Mouse (Mus musculus): ENCODE measurements around the gene Fbxw9. TPM values are rescaled to one million over a fixed set of nuclear protein-coding genes. Genes with fewer than 3 reads are reported as not detected.
A peak's percentile ranks its signal among the peaks of the same experiment; 100 is the strongest.

The Fbxw9 gene
- 25.1 and 26.3 TPM in 2 replicates for polyA plus RNA-seq (2011; ENCODE audit: insufficient read depth, insufficient read length, low read depth, missing spikeins)

- H3K27me3 ChIP-seq (ENCODE audit: control insufficient read depth, insufficient read depth, low read length, poor library complexity, severe bottlenecking) = no peaks in the 10 kb centered on the region
- H3K9me3 ChIP-seq (replicated peaks; ENCODE audit: control insufficient read depth, insufficient read depth, low read length, poor library complexity, severe bottlenecking) = no peaks in the 10 kb centered on the region
- peak within 1 kb of the TSS; percentile 45 for H3K9ac ChIP-seq (ENCODE audit: low read depth, poor library complexity, severe bottlenecking)
- peaks cover 24% of the 10 kb centered on the region for H3K36me3 ChIP-seq (ENCODE audit: control insufficient read depth, insufficient read depth, low read length, poor library complexity, severe bottlenecking)
- H3K4me3 ChIP-seq (ENCODE audit: low read depth, low read length) = peak within 1 kb of the TSS; percentile 84
- H3K4me1 ChIP-seq (ENCODE audit: control insufficient read depth, insufficient read depth, low read length) = peaks cover 3% of the 10 kb centered on the region
- H3K27ac ChIP-seq (ENCODE audit: insufficient read depth, low read length) = peak within 1 kb of the TSS; percentile 76
- no peak for TF ChIP-seq CTCF (IDR thresholded peaks at IDR 0.05; ENCODE audit: low read depth, low read length)
- TF ChIP-seq EP300 (IDR thresholded peaks at IDR 0.05; ENCODE audit: insufficient read depth, low read depth, low read length) = no peak
- TF ChIP-seq POLR2A (IDR thresholded peaks at IDR 0.05; ENCODE audit: insufficient read depth, low read length) = no peak
These were observed at the start of gene Fbxw9 for GRCm38 (mm10) chr8:85059879-85060616. Gene Fbxw9, plus strand, starts transcription at chr8:85060055.

GRCm38 (mm10) chr8:85011242-85011641, 48.6 kb upstream of the Fbxw9 start:
- Histone ChIP-seq H3K36me3 (ENCODE audit: control insufficient read depth, insufficient read depth, low read length, poor library complexity, severe bottlenecking) (no peaks in the 10 kb centered on the region), H3K4me3 (ENCODE audit: low read depth, low read length) (no peak overlapping the region), H3K9ac (ENCODE audit: low read depth, poor library complexity, severe bottlenecking) (no peak overlapping the region), H3K4me1 (ENCODE audit: control insufficient read depth, insufficient read depth, low read length) (peaks cover 2% of the 10 kb centered on the region), H3K27ac (ENCODE audit: insufficient read depth, low read length) (no peak overlapping the region), H3K9me3 (replicated peaks; ENCODE audit: control insufficient read depth, insufficient read depth, low read length, poor library complexity, severe bottlenecking) (no peaks in the 10 kb centered on the region), H3K27me3 (ENCODE audit: control insufficient read depth, insufficient read depth, low read length, poor library complexity, severe bottlenecking) (peaks cover 2% of the 10 kb centered on the region; the same call in 1 of the 2 replicates)
- no peak for TF ChIP-seq POLR2A (IDR thresholded peaks at IDR 0.05; ENCODE audit: insufficient read depth, low read length)
- no peak for TF ChIP-seq EP300 (IDR thresholded peaks at IDR 0.05; ENCODE audit: insufficient read depth, low read depth, low read length)
- TF ChIP-seq CTCF (IDR thresholded peaks at IDR 0.05; ENCODE audit: low read depth, low read length) = no peak

- H3K27me3 ChIP-seq (ENCODE audit: control insufficient read depth, insufficient read depth, low read length, poor library complexity, severe bottlenecking) = peaks cover 2% of the 10 kb centered on the region; the same call in 1 of the 2 replicates
- H3K4me3 ChIP-seq (ENCODE audit: low read depth, low read length) = peak overlapping the region; percentile 57
- no peak overlapping the region for H3K27ac ChIP-seq (ENCODE audit: insufficient read depth, low read length)
- peaks cover 8% of the 10 kb centered on the region for H3K36me3 ChIP-seq (ENCODE audit: control insufficient read depth, insufficient read depth, low read length, poor library complexity, severe bottlenecking)
- peaks cover 2% of the 10 kb centered on the region for H3K4me1 ChIP-seq (ENCODE audit: control insufficient read depth, insufficient read depth, low read length)
- H3K9ac ChIP-seq (ENCODE audit: low read depth, poor library complexity, severe bottlenecking) = peak overlapping the region; percentile 58
- TF ChIP-seq CTCF (IDR thresholded peaks at IDR 0.05; ENCODE audit: low read depth, low read length) (peak; percentile 85), EP300 (IDR thresholded peaks at IDR 0.05; ENCODE audit: insufficient read depth, low read depth, low read length) (no peak), POLR2A (IDR thresholded peaks at IDR 0.05; ENCODE audit: insufficient read depth, low read length) (no peak)
- no peaks in the 10 kb centered on the region for H3K9me3 ChIP-seq (replicated peaks; ENCODE audit: control insufficient read depth, insufficient read depth, low read length, poor library complexity, severe bottlenecking)
These were observed 46.5 kb upstream of the Fbxw9 start for GRCm38 (mm10) chr8:85013230-85013840.

GRCm38 (mm10) chr8:85014431-85014830, 45.4 kb upstream of the Fbxw9 start, which contains the start of gene Best2:
Gene Best2, minus strand, starts transcription at chr8:85014531.
- H3K4me1 ChIP-seq (ENCODE audit: control insufficient read depth, insufficient read depth, low read length) = peaks cover 1% of the 10 kb centered on the region
- TF ChIP-seq POLR2A (IDR thresholded peaks at IDR 0.05; ENCODE audit: insufficient read depth, low read length) = no peak
- no peak for TF ChIP-seq EP300 (IDR thresholded peaks at IDR 0.05; ENCODE audit: insufficient read depth, low read depth, low read length)
- TF ChIP-seq CTCF (IDR thresholded peaks at IDR 0.05; ENCODE audit: low read depth, low read length) = no peak
- peak within 1 kb of the TSS; percentile 57 for H3K4me3 ChIP-seq (ENCODE audit: low read depth, low read length)
- H3K27me3 ChIP-seq (ENCODE audit: control insufficient read depth, insufficient read depth, low read length, poor library complexity, severe bottlenecking) = peaks cover 2% of the 10 kb centered on the region; the same call in 1 of the 2 replicates
- no peaks in the 10 kb centered on the region for H3K9me3 ChIP-seq (replicated peaks; ENCODE audit: control insufficient read depth, insufficient read depth, low read length, poor library complexity, severe bottlenecking)
- H3K36me3 ChIP-seq (ENCODE audit: control insufficient read depth, insufficient read depth, low read length, poor library complexity, severe bottlenecking) = peaks cover 19% of the 10 kb centered on the region
- peak within 1 kb of the TSS; percentile 58 for H3K9ac ChIP-seq (ENCODE audit: low read depth, poor library complexity, severe bottlenecking)
- no peak within 1 kb of the TSS for H3K27ac ChIP-seq (ENCODE audit: insufficient read depth, low read length)

- Histone ChIP-seq H3K27ac (ENCODE audit: insufficient read depth, low read length) (peak overlapping the region; percentile 41), H3K9ac (ENCODE audit: low read depth, poor library complexity, severe bottlenecking) (no peak overlapping the region), H3K9me3 (replicated peaks; ENCODE audit: control insufficient read depth, insufficient read depth, low read length, poor library complexity, severe bottlenecking) (no peaks in the 10 kb centered on the region), H3K36me3 (ENCODE audit: control insufficient read depth, insufficient read depth, low read length, poor library complexity, severe bottlenecking) (peaks cover 38% of the 10 kb centered on the region), H3K27me3 (ENCODE audit: control insufficient read depth, insufficient read depth, low read length, poor library complexity, severe bottlenecking) (no peaks in the 10 kb centered on the region), H3K4me1 (ENCODE audit: control insufficient read depth, insufficient read depth, low read length) (no peaks in the 10 kb centered on the region), H3K4me3 (ENCODE audit: low read depth, low read length) (no peak overlapping the region)
- TF ChIP-seq CTCF (IDR thresholded peaks at IDR 0.05; ENCODE audit: low read depth, low read length) (no peak), POLR2A (IDR thresholded peaks at IDR 0.05; ENCODE audit: insufficient read depth, low read length) (no peak)
These were observed 43.1 kb upstream of the Fbxw9 start for GRCm38 (mm10) chr8:85016724-85017123.

- no peaks in the 10 kb centered on the region for H3K27me3 ChIP-seq (ENCODE audit: control insufficient read depth, insufficient read depth, low read length, poor library complexity, severe bottlenecking)
- H3K4me3 ChIP-seq (ENCODE audit: low read depth, low read length) = no peak overlapping the region
- H3K27ac ChIP-seq (ENCODE audit: insufficient read depth, low read length) = peak overlapping the region; percentile 0; the same call in 1 of the 2 replicates
- no peaks in the 10 kb centered on the region for H3K9me3 ChIP-seq (replicated peaks; ENCODE audit: control insufficient read depth, insufficient read depth, low read length, poor library complexity, severe bottlenecking)
- no peak overlapping the region for H3K9ac ChIP-seq (ENCODE audit: low read depth, poor library complexity, severe bottlenecking)
- peaks cover 42% of the 10 kb centered on the region for H3K36me3 ChIP-seq (ENCODE audit: control insufficient read depth, insufficient read depth, low read length, poor library complexity, severe bottlenecking)
- no peaks in the 10 kb centered on the region for H3K4me1 ChIP-seq (ENCODE audit: control insufficient read depth, insufficient read depth, low read length)
- TF ChIP-seq EP300 (IDR thresholded peaks at IDR 0.05; ENCODE audit: insufficient read depth, low read depth, low read length) (no peak), CTCF (IDR thresholded peaks at IDR 0.05; ENCODE audit: low read depth, low read length) (no peak), POLR2A (IDR thresholded peaks at IDR 0.05; ENCODE audit: insufficient read depth, low read length) (no peak)
These were observed 42.6 kb upstream of the Fbxw9 start for GRCm38 (mm10) chr8:85017209-85017608.
